Mouse (Mus musculus): Measurements from ENCODE around the gene Sh3bgrl2. TPM values are rescaled to one million over a fixed set of nuclear protein-coding genes. Genes with fewer than 3 reads are reported as not detected.
A peak's percentile ranks its signal among the peaks of the same experiment; 100 is the strongest.

Sh3bgrl2 gene
- total RNA-seq, 2 experiments from 2014 or later, result 6.1 to 7.5 TPM

DNA sequence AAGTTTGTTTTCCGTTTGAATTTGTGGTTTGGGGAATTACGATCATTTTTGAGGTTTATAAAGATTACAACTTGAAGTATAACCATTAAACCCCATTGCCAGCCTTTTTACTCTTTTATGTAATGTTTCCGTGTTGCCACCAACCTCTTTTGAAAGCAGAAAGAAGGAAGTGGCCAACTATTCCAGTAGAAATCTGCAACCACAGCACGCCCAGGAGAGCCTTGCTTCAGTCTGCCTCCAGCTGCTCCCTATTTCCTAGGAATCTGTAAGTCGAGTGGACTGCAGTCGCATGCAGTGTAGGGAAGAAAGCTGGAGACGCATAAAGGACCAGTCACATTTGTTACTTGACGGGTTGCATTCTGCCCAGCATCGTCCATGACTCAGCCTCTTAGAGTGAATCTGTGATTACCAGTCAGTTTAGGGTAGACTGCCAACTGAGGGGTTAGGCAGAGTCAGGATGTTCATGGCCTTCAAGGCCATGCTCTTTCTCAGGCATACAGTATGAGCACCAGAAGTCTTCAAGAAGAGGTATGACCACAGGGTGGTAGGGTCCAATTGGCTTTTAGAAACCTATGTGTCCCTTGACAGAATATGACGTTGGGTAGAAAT is 43.8 kb downstream of the Sh3bgrl2 start:
- DNase-seq, result no peak

DNA sequence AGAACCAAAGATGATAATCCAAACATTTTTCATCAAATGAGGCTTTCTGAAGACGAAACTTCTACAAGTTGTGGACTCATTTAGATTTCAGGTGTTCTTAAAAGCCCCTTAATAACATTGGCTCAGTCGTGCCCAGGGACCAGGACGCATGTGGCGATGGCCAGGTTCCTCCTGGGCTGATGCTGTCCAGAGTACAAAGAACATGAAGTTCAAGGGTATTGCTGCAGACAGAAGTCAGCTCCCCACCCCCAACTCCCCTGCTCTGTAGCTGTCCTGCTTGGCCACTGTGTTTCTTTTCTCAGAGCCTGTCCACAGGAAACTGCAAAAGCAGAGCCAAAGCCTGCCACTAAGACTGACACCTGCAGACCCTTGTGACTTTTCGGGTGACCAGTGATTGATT is 45.7 kb downstream of the Sh3bgrl2 start:
- no peak for DNase-seq

DNA sequence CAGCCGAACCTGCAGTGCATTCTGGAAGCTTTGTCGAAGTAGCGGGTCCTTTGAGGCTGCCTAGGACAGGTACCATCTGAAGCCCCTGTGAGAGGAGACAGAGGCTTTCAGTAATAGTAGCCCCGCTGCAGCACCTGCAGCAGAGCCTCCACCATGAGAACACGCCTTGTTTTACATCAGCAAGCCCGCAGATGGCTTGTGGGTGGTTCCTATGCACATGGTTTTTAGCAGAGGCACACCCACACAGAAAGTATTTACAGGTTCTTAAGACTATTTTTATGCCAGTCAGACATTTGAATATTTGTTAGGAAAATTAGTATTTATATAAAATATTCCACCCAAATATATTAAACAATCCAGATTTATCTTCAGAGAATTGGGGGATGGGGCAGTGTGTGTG is 48.0 kb downstream of the Sh3bgrl2 start:
- no peak for DNase-seq

DNA sequence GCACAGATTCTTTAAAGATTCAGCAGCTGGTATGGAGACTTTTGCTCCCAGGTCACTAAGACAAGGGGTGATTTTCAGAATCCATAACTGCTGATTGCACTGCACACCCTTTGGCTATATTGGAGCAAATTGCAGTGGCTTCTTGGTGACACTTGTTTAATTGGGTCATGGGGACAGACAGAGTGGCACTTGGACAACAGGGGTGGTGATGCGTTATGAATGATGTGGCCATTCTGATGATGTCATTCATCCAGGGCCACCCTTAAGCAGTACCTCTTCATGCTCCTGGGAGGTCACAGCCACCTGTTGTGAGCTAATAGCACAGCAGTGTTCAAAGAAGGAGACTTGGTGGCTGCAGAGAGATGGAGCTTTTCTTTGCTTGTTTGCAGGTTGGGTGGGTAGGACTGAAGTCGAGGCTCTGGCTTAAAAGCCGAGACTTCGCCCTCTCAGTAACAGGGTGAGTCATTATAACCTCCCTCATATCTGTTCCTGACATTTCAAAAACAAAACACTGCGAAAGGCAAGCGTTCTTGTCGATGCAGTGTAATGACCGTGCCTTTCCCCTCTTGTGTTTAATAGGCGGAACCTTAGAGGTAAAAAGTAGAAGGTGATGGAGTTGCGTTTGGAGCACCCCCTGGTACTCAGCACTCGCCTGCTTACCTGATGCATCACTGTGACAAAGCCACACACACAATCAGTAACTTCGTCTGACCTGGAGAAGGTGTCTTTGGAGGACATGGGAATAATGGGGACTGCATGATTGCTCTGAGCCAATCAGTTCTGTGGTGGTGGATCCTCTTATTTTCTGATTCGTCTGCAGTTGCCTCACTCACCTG is 48.7 kb downstream of the Sh3bgrl2 start:
- no peak for DNase-seq

DNA sequence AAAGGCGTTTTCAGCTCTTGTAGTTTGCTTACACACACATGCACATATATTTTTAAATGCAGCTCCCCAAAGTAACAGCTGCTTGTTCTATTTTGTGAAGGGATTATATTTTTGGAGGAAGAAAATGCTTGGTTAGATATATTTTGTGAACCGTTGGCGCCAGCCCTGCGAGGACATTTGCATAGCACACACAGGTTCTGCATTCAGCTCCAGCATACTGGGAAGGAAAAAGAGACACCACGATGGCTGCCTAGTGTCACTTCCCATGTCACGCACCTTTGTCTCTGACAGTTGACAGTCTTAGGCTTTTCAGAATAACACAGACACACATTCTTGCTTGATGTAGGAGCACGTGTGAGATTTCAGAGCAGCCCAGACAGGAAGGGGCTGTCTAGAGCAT is 49.9 kb downstream of the Sh3bgrl2 start:
- no peak for DNase-seq

DNA sequence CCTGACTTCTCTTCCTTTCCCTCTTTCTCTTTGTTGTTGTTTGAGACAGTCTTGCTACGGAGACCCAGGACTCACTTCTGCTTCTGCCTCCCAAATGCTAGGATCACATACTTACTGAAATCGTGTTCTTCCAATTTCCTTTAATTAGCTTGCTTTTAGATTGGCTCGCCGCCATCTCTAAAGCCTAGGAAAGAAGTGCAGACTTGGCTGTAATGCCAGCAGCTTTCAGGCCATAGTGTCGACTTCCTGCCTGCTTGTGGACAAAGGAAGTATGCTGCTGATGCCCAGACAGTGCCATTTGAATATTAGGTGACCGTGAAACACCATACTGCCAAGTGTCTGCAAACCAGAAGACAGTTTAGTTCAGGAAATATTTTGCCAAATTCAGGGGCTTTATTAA is 51.4 kb downstream of the Sh3bgrl2 start:
- peak; percentile 23 for DNase-seq

DNA sequence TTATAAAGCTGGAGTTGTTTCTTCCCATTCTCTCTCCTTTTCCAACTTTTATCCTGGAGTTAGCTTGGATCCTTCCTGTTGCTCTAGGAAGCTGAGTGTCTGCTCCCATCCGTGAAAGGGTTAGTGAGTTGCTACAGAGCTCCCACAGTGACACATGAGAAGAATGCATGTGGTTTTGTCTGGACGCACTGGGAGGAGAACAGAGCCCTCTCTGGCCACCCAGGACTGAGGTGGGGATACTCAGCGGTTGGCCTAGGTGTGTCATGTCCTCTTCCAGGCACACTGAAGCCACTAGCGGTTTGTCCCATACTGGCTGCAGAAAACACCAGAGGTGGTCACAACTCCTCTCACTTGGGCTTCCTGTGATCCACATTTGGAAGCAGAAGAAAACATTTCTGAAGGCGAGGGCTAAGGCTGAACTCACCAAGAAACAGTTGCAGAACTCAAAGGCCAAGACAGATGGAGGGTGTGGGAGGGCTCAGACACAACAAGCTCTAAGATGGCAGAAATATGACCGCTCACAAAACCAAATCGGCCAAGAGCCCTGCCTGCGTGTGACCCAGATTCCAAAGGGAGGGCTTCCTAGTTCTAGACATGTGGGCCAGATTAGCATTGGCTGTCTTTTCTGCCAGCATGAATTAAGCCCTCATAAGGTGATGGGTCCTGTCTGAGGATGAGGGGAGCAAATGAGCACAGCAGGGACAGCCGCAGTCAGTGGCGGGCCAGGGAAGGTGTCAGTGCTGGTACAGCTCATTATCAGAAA is 52.3 kb downstream of the Sh3bgrl2 start:
- DNase-seq, result no peak

DNA sequence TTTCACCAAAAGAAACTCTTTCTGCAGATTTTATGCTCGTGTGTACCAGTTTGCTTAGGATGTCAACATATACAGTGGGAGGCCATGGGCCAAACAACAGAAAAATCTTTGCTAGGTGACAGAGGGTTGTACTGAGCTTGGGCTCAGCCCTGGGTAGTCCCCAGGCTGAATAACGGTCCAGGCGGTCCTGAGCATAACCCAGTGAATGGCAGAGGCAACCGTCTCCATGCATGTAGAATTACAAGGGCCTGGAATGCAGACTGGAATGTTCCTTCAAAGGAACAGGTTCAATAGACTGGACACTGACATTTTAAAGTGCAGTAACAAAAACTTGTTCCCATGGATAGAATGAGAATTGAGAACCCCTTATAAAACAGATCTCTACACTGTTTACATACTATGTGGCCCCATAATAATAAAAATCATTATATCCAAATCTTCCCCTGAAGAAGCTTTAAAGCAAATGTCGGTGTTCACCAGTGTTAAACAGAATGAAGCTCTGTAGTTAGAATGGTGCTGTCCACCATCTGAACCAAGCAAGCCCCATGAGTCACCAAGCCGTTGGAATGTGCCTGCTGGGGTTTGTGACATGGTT is 54.1 kb downstream of the Sh3bgrl2 start:
- DNase-seq, result no peak

DNA sequence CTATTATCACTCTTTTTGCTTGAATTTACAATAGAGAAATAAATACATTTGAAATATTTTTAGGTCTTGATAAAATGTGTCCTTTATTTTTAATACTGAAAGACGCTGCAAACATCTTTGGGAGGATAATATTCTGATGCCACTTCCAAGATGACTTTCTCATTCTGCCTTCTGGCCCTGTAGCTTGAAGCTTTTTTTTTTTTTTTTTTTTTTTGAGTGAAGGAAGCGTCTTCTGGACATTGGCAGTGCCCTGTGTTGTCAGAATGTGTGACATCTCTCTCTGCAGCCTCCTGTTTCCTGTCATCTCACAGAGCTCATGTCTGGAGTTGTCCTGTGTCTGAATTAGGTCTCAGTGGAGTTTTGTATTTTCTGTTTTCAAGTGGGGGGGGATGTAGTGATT is 55.0 kb downstream of the Sh3bgrl2 start:
- no peak for DNase-seq

DNA sequence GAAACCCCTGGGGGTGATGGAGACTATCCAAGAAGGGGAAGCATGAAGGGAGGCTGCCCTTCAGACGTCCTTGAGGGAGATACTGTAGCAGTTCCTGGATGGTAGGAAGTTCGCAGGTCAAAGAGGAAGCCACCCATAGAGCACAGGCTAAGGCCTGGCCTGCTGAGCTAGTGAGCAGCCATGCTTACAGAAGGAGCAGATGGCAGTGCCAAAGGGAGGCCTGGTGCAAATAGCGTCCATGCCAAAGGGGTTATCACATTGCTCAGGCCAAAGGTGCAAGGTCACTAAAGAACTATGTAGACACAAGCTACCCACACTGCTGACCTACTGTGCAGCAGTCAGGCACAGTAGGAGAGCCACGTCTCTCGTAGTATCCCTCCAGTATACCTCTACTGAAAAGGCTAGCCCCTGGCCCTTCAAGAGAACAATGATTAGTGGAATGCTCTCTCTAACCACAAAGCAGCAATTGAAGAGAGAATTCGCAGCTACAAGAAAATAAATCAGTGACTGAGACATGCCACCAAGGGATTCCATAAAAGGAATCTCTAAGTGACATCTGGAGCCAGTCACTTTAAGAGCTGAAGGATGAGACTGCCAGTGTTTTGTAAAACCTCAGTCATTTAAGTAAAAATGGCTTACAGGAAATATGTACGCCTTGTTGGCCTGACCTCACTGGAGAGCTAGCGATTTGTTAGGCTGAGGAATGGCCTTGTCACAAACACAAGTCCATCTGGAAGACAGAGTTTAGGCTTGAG is 57.9 kb downstream of the Sh3bgrl2 start:
- no peak for DNase-seq

DNA sequence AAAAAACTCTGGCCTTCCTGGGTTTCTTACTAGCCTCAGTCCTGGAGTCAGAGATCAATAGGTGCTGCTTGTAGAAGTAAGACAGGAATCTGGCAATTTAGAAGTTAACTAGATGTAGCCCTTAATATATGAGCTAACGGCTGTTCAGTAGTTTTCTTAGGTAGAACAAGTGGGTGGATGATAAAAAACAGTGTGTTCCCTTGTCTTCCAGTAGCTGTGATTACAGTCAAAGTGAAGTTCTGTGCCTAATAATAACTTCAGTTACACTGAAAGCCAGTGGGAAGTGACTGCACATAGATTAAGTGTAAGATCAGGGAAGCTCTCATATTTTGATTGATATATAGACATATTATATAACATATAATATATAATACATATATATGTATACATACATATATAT is 60.0 kb downstream of the Sh3bgrl2 start:
- DNase-seq, result no peak

DNA sequence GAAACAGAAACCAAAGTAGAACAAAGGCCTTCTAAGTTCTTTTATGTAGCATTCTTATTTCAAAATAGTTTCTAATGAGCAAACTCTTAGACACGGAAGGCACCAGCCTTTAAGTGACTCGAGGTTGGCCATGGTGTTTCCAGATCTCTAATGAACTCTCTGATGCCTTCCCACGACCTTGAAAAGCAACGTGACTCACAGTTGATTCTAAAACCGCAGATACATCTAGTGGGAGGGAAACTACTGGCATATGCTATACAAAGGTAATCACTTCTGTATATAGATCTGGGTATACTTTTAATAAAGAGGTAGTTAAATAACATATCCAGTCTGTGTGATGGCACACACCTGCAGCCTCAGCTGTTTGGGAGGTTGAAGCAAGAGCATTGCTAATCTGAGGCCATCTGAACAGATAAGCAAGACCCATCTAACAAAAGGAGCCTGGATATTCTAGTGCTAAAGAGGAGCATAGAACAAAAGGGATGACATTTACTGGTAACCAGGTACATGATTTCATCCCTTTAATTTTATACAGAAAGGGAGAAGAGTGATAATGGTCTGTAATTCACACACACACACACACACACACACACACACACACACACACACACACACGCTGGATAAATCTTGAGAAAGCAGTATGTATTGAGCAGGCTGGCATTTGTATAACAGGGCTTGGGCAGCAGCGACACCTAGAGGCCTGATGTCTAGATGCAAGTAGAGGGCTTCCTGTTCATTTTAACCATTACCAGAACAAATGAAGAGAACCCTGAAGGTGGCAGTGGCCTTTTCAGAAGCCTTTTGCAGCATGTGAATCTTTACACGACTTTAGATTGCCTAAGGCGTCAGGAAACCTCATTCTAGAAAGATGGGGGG is 61.5 kb downstream of the Sh3bgrl2 start:
- DNase-seq, result peak; percentile 86

DNA sequence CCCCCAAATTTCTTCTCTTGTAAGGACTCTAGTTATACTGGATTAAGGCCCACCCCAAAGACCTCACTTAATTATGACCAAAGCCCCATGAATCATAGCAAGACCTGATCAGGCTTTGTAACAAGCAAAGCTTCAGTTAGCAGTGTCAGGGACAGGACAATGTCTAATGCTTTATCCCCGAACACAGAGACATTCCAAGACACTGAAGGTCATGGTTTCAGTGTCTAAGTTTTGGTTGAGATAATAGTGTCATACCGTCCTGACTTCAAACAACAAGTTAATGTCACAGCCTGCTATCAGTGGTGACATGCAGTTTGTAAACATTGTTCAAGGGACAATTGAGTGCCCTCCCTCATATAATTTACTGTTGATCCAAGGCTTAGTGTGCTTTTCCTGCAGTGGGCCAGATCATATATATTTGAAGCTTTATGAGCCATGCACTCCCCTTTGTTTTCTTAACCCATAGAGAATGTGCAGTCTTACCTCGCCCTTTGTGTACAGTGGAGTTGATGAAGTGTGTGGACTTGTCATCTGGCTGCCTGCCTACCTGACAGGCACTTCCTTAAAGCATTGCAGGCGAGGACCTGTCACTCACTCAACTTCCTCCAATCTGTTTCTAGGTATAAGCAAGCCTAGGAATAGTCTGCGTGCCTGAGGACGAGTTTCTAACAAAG is 67.9 kb downstream of the Sh3bgrl2 start:
- no peak for DNase-seq

DNA sequence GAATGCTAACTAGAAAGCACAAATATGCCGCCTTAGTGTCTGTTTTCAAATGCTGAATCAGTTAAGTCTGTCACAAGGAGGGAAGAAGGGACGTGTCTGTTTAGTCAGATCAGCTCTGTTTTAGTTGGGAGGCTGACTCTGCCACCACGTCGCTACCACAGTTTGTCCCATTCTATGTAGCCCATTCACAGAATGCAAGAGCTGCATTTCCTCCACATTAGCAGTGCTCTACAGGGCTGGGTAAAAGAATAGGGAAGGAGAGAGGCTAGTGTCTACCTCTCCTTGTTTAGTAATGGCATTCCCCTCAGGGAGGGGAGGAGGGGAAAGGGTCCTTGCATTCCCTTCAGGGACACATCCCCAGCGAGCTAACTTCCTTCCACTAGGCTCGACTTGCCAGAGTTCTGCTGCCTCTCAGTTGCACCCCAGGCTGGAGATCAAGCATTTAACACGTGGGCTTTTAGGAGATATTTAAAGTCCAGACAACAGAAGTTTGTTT is 68.5 kb downstream of the Sh3bgrl2 start:
- no peak for DNase-seq

DNA sequence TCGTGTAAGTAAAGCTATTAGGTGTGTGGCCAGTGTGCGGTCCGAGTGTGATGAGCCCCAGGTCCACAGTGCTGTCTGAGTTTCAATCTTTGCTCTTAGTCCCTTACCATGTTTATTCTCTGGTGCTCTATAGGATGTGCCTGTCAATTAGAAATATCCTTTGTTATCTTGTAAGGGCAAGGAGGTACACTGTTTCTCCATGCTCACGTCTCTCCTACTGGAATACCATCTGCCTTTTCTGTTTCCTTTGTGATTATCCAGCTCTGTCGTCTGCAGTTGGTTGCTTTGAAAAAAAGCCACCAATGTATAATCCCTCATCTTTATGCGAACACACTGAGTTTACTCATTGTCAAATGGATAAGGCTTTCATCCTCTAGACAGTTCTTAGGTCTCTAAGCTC is 75.3 kb downstream of the Sh3bgrl2 start:
- DNase-seq, result no peak

DNA sequence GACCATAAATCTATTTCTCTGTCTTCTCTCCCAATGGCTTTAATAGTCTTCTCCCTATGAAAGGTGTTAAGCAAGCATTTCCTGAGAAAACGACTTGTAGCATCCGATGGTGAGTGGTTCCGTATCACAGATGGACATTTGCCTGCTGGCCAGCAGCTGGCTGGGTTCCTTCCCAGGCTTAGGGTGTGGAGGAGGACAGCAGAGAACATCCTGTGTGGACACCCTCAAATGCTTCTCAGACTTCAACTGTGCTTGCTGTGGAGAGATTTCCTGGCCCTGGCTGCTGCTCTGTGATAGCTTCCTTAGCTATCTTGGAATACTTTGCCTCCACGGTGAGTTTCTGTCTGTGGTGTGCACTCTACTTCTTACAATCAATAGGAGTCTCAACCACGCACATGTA is 76.1 kb downstream of the Sh3bgrl2 start:
- DNase-seq, result peak; percentile 24

DNA sequence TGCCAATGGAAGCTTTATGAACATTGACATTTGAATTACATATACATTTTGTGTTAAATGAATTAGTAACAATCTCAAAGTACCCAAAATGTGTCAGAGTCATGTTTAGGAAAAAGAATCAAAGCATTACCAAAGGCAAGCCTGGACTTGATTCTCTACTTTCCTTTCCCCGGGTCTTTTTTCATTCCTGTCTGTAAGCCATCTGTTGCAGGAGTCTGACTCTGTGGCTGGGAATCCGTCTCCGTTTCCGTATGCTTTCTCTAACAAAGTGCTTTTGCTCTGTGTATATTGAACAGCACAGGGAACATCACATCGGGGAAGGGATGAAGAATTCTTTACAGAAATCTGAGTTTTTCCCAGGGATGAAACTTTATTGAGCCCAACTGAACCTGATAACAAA is 77.0 kb downstream of the Sh3bgrl2 start:
- no peak for DNase-seq

DNA sequence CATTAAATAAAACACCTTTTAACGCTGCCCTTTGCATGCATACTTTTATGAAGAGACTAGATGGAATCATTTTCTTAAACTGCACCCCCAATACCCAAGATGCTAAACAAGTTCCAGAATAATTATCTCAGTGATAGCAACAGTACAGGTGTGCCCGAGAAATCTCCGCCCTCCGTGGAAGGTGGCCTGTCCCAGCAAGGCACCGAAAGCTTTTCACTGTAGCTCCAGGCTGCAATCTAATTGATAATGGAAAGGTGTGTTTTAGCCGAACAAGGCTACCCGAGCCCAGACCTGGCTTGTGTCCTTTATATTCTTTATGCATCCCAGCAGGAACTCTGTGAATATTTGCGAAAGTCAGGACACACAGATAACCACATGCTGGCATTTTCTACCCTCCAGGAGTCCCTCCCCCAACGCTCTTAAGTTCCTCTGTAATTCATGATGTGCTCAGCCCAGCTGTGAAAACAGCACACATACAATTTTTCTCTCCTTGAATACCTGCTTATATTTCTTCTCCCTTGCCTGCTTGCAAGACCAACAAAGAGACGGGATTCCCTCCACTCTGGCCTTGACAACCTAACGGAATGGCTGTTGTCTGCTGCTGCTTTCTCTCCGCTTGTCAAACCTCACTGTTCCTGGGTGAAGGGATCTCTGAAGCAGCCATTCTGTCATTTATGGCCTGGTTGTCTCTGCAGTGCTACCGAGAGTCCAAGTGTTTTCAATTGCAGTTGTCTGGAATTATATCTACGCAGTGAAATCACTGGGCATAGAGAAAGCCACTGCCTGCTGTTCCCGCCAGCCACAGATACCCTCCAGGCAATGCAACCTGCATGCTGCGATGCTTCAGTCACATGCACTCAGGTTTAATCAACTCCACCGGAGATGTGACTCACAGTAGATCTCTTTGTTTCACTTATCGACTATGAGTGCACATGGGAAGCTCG is 80.8 kb downstream of the Sh3bgrl2 start:
- no peak for DNase-seq

DNA sequence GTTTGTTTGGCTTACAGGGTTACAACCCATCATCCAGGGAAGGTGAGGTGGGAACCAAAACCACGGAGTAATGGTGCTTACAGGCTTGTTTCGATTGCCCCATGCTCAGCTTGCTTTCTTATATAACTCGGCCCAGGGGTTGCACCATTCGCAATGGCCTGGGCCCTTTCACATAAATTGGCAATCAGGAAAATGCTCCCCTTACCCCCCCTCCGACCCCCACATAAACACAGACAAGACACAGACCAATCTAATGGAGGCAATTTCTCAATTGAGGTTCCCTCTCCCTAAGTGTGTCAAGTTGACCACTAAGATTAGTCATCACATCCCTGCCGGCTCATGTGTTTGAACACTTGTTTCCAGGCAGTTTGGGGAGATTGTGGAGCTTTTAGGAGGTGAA is 82.2 kb downstream of the Sh3bgrl2 start:
- no peak for DNase-seq

All from heart, postnatal 4 days (tissue).